Mouse (Mus musculus) right cerebral cortex, adult 2 months (tissue): Measurements from ENCODE around the gene Igfbp7.

ENCODE experiments used
- DNase-seq, 2 experiments: peaks; one replicate each; pipeline ENCODE4 v3.0.0; 2021 to 2022; ENCODE audit warnings: low spot score in 2 of 2

Gene Igfbp7

GRCm38 (mm10) chr5:77405455-77406057, 2.3 kb downstream of the Igfbp7 start:
- no peak for DNase-seq

GRCm38 (mm10) chr5:77404941-77405340, 2.9 kb downstream of the Igfbp7 start:
- DNase-seq = no peak

- DNase-seq = no peak
Measured at GRCm38 (mm10) chr5:77402901-77403300, 4.9 kb downstream of the Igfbp7 start.

DNA sequence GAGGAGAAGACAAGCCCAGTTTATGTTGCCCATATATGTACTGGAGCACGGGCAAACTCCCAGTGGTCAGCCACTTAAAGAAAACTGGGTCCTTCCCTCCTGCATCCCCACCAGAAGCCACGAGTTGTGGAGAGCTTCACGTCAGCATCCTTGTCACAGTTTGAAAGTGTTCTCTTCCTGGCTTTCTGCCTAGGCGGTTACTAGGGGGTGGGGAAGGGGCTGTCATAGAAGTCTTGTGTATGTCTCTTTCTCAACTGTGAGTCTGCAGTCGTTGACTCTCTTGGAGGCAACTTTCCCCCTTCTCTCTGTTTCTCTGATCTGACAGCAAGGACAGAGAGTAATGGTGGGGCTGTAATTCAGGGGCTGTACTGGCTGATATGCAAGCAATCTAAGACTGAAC, 5.7 kb downstream of the Igfbp7 start:
- no peak for DNase-seq

- no peak for DNase-seq
Measured at GRCm38 (mm10) chr5:77400823-77401222, 7.0 kb downstream of the Igfbp7 start.

GRCm38 (mm10) chr5:77400151-77400550, 7.7 kb downstream of the Igfbp7 start:
- no peak for DNase-seq

- no peak for DNase-seq
Measured at GRCm38 (mm10) chr5:77399076-77399475, 8.8 kb downstream of the Igfbp7 start.

GRCm38 (mm10) chr5:77398285-77399057, 9.4 kb downstream of the Igfbp7 start:
- DNase-seq = no peak

- peak; percentile 27 to 38 for DNase-seq
Measured at GRCm38 (mm10) chr5:77393990-77394618, 13.7 kb downstream of the Igfbp7 start.

DNA sequence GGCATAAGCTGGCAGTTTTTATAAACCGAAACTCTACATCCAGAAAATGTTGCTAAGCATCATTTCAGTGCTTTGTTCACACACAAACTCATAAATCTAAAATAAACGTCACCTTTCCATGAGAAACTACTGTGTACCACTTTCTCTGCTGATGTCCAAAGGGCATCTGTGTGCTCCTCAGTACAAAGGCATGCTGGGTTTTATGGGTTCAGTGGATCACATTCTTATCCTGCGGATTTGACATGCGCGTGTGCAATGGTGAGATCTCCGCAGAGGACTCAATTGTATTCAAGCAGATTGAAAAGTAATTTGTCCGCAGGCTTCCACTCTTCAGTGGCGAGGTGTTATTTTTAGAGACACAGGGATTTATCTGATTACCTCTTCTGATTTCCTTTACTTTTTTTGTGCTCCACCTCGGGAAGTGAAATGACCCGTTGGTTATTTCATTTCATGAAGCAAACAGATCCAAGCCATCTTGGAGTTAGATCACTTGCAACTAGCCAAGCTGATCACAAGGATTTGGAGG, 14.7 kb downstream of the Igfbp7 start:
- DNase-seq = no peak

DNA sequence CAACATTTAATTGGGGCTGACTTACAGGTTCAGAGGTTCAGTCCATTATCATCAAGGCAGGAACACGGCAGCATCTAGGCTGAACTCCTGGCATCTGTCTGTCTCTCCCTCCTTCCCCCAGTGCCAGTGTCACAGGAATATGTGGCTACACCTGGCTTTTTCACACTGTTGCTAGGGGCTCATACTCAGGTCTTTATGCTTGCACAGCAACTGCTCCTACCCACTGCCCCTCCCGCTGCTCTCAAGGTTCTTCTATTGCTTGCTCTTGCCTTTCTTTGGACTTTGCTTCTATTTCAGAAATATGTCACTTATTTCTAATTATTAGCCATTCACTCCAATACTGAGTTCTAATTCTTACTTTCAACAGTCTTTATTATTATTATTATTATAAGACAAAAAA, 17.6 kb downstream of the Igfbp7 start:
- no peak for DNase-seq

DNA sequence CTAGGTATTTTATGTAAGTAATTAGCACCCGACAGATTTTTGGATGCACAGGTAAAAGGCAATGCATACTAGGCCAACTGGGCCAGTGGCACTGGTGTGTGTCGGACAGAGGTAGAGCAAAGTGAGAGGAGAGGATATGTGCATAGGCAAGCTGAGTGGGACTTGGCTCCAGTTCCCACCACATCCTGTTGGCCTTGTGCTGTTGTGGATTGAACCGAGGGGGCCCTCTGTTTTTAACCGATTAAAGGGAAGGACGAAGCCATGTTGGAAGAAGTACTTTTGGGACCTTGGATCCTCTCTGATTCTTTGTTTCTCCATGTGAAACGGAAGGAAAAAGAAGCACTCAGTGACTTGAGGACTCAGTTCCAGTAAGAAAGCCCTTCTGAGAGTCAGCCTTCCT, 19.5 kb downstream of the Igfbp7 start:
- no peak for DNase-seq

- no peak for DNase-seq
Measured at GRCm38 (mm10) chr5:77387414-77387704, 20.5 kb downstream of the Igfbp7 start.

GRCm38 (mm10) chr5:77386596-77387413, 21.0 kb downstream of the Igfbp7 start:
- no peak for DNase-seq

- DNase-seq = no peak
Measured at GRCm38 (mm10) chr5:77385900-77386595, 21.8 kb downstream of the Igfbp7 start.

- no peak for DNase-seq
Measured at GRCm38 (mm10) chr5:77385221-77385620, 22.6 kb downstream of the Igfbp7 start.

DNA sequence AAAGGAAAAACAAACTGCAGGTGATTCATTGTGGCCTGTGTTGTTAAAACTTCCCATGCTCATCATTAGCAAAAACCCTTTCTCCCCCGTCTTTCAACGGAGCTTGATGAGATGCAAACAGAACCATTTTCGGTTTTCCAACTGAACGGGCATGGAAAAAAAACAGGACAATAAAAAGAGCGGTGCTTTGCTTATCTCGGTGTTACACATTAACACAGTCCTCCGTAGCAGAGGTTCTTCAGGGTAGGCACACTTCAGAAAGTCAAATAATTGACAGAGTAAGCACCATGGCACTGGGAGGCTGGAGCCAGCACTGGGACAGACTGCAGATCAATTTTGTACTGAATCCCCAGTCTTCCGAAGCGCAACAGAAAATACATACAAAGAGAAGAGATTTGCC, 23.1 kb downstream of the Igfbp7 start:
- no peak for DNase-seq

- no peak for DNase-seq
Measured at GRCm38 (mm10) chr5:77383799-77384554, 23.9 kb downstream of the Igfbp7 start.

DNA sequence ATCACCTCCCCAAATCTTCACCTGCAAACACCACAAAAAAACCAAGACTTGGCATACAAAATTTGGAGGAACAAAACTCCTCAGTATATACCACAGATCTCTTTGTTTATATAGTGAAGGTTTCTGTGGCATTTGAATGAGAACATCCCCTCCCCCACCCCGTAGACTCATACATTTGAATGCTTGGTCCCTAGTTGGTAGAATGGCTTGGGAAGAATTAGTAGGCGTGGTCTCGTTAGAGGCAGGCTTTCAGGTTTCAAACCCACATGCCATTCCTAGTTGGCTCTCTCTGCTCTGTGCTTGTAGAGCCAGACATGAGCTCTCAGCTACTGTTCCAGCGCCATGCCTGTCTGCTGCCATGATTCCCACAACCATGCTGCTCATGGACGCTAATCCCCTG, 26.2 kb downstream of the Igfbp7 start:
- DNase-seq = no peak

DNA sequence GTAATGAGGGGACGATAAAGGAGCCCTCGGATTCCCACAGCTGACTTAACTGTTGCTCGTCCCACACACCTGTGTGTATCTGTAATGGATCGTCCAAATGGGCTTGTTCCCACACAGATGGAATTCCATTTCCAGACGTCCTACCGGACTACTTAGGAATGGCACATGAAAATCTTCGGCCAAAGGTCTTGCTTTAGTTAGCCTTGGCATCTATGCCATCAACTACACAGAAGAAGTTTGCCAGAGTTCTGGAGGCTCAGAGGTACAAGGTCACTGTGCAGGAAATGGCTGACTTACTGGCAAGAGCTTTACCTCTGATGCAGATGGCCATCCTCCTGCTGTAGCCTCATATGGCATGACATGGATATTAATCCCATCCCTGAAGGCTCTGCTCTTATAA, 26.6 kb downstream of the Igfbp7 start:
- no peak for DNase-seq
